7 mouse cellular contexts compared by ENCODE assay signal in the genomic region with DNA sequence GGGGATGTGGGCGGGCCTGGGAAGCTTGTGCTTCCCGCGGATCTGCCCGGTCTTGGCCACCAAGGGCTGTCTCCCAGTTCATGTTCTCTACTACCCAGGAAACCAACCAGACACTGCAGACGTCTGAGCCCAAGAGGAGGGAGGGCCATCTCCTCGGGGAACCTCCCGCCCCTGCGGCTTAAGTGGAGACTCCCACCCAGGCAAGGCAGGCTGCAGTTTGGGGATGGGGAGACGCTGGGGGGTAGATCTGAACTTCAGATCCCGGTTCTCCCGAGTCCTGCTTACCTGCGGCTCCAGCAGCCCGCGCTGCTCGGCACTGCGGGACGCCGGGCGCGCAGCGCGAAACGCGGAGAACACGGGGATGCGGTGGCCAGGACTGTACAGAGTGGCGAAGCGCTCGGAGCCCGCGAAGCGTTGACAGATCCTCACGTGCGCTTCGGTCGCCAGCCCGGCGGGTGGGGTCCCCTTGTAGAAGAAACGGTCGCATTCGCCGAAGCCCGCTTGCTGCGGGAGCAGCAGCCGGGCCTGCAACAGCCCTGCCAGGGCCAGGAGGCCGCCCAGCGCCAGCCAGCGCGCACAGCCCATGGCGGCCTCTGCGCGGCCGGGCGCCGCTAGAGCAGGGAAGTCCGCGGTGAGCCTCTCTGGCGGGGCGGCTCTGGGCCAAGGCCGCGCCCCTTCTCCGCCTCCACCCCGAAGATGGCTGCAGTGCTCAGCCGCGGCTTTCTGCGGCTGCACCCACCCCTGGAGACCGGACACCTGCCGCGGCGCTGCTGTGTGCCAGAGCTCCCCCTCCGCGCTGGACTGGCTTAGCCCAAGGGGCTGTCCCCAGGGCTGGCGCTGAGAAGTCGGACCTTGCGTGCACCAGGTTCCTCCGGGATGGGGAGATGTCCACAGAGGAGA. TPM values are rescaled to one million over a fixed set of nuclear protein-coding genes. Genes with fewer than 3 reads are reported as not detected.
DNase-seq lines count a peak whose midpoint lies in the region; ATAC-seq and TF ChIP-seq lines count a peak whose summit lies in the region.

No protein-coding gene starts in this region.

- H3K9ac ChIP-seq in embryonic facial prominence, embryonic 11.5 days (replicated peaks; ENCODE audit: low read length): peak overlapping the region; percentile 73
- peak overlapping the region; percentile 71 for H3K9ac ChIP-seq in limb, embryonic 12.5 days (replicated peaks)
- H3K9ac ChIP-seq in midbrain, embryonic 14.5 days (replicated peaks; ENCODE audit: low read length): peak overlapping the region; percentile 89

- H3K4me1 ChIP-seq in embryonic facial prominence, embryonic 11.5 days (ENCODE audit: control insufficient read depth, insufficient read depth, low read length): no peaks in the 10 kb centered on the region; the same call in 1 of the 2 replicates
- H3K4me1 ChIP-seq in kidney, adult 2 months (ENCODE audit: control insufficient read depth, insufficient read depth, low read length): peaks cover 6% of the 10 kb centered on the region; the same call in 1 of the 2 replicates
- H3K4me1 ChIP-seq in limb, embryonic 12.5 days (replicated peaks): peaks cover 16% of the 10 kb centered on the region
- H3K4me1 ChIP-seq in midbrain, embryonic 14.5 days (ENCODE audit: control insufficient read depth, insufficient read depth, low read length): 0 out of 2 replicates have a peak, but pooled peaks cover 6% of the 10 kb centered on the region

- H3K36me3 ChIP-seq in embryonic facial prominence, embryonic 11.5 days (replicated peaks; ENCODE audit: control insufficient read depth, insufficient read depth, low read depth, low read length): no peaks in the 10 kb centered on the region
- no peaks in the 10 kb centered on the region for H3K36me3 ChIP-seq in kidney, adult 2 months (ENCODE audit: control insufficient read depth, insufficient read depth, low read length)
- no peaks in the 10 kb centered on the region for H3K36me3 ChIP-seq in limb, embryonic 12.5 days
- H3K36me3 ChIP-seq in midbrain, embryonic 14.5 days (ENCODE audit: control insufficient read depth, insufficient read depth, low read length): no peaks in the 10 kb centered on the region

- no peak for TF ChIP-seq CTCF in kidney, adult 2 months (conservative IDR thresholded peaks at IDR 0.05; ENCODE audit: insufficient read depth, insufficient read length, low read depth, low read length)

- peak; percentile 94 for ATAC-seq in embryonic facial prominence, embryonic 11.5 days (replicated peaks; ENCODE audit: insufficient number of reproducible peaks, low FRiP score, low TSS enrichment, low read depth)
- peak; percentile 94 for ATAC-seq in limb, embryonic 12.5 days (ENCODE audit: insufficient number of reproducible peaks, insufficient read depth, low FRiP score, low TSS enrichment, low read depth)
- ATAC-seq in midbrain, embryonic 14.5 days (ENCODE audit: low FRiP score, low TSS enrichment): peak; percentile 91

- peak overlapping the region; percentile 70 for H3K4me3 ChIP-seq in embryonic facial prominence, embryonic 11.5 days (ENCODE audit: low read depth, low read length)
- peak overlapping the region; percentile 85 for H3K4me3 ChIP-seq in kidney, adult 2 months (ENCODE audit: insufficient read depth, low read depth, low read length)
- peak overlapping the region; percentile 69 for H3K4me3 ChIP-seq in limb, embryonic 12.5 days (replicated peaks)
- peak overlapping the region; percentile 58 for H3K4me3 ChIP-seq in midbrain, embryonic 14.5 days (replicated peaks; ENCODE audit: low read depth, low read length)

- peak overlapping the region; percentile 97 for H3K4me2 ChIP-seq in embryonic facial prominence, embryonic 11.5 days (ENCODE audit: low read depth, low read length)
- H3K4me2 ChIP-seq in limb, embryonic 12.5 days: peak overlapping the region; percentile 96
- peak overlapping the region; percentile 89 for H3K4me2 ChIP-seq in midbrain, embryonic 14.5 days (ENCODE audit: low read length)

- peak; percentile 92 for DNase-seq in adrenal gland, postnatal 14 days
- peak; percentile 82 for DNase-seq in embryonic facial prominence, embryonic 11.5 days (ENCODE audit: low spot score)
- peak; percentile 88 to 92 for DNase-seq in heart, adult 18-20 months
- DNase-seq in kidney, adult 2 months: peak; percentile 90
- DNase-seq in midbrain, embryonic 14.5 days: peak; percentile 84
- peak; percentile 82 for DNase-seq in spleen, adult 12 weeks (ENCODE audit: low spot score)

- H3K9me3 ChIP-seq in embryonic facial prominence, embryonic 11.5 days (replicated peaks; ENCODE audit: control insufficient read depth, low read length): no peaks in the 10 kb centered on the region
- no peaks in the 10 kb centered on the region for H3K9me3 ChIP-seq in limb, embryonic 12.5 days
- no peaks in the 10 kb centered on the region for H3K9me3 ChIP-seq in midbrain, embryonic 14.5 days (ENCODE audit: control insufficient read depth, low read length)

- no peaks in the 10 kb centered on the region for H3K27me3 ChIP-seq in embryonic facial prominence, embryonic 11.5 days (ENCODE audit: control insufficient read depth, insufficient read depth, low read length)
- no peaks in the 10 kb centered on the region for H3K27me3 ChIP-seq in kidney, adult 2 months (replicated peaks; ENCODE audit: control insufficient read depth, insufficient read depth, low read length)
- H3K27me3 ChIP-seq in limb, embryonic 12.5 days: peaks cover 14% of the 10 kb centered on the region; the same call in 1 of the 2 replicates
- no peaks in the 10 kb centered on the region for H3K27me3 ChIP-seq in midbrain, embryonic 14.5 days (ENCODE audit: control insufficient read depth, insufficient read depth, low read length)

- WGBS in embryonic facial prominence, embryonic 11.5 days: 0% methylated on average over 61 of the region's 76 CpGs
- under 1% methylated on average over 76 of the region's 76 CpGs for WGBS in kidney, adult 2 months
- under 1% methylated on average over 76 of the region's 76 CpGs for WGBS in limb, embryonic 12.5 days
- WGBS in midbrain, embryonic 14.5 days: under 1% methylated on average over 75 of the region's 76 CpGs

- TF ChIP-seq POLR2A in kidney, adult 2 months (IDR thresholded peaks at IDR 0.05; ENCODE audit: low read depth, low read length): no peak

- 0 out of 2 replicates have a peak overlapping the region, but pooled peaks have one; percentile 28 for H3K27ac ChIP-seq in embryonic facial prominence, embryonic 11.5 days (replicated peaks; ENCODE audit: low read depth, low read length)
- peak overlapping the region; percentile 71 for H3K27ac ChIP-seq in kidney, adult 2 months (ENCODE audit: insufficient read depth, low read depth, low read length)
- peak overlapping the region; percentile 41; the same call in 1 of the 2 replicates for H3K27ac ChIP-seq in limb, embryonic 12.5 days
- H3K27ac ChIP-seq in midbrain, embryonic 14.5 days (replicated peaks; ENCODE audit: low read depth, low read length): peak overlapping the region; percentile 87

RNA-seq across cellular contexts. Expression of a gene that starts 0.7 kb away (rescaled TPM):
- total RNA-seq in adrenal gland, postnatal 14 days (2021): 13.8 and 15.7 TPM in 2 replicates
- polyA plus RNA-seq in embryonic facial prominence, embryonic 11.5 days (2014; fragmentation: Nextera tagmentation; extraction: Ambion mirVana): 10.5 and 11.3 TPM in 2 replicates
- total RNA-seq in heart, adult 18-20 months (2021): 1 to 10 TPM; 7.1 to 8.7 TPM
- 22.1 and 51.3 TPM in 2 replicates for polyA plus RNA-seq in kidney, adult 2 months (2012; rRNA removed)
- 8.2 and 8.3 TPM in 2 replicates for polyA plus RNA-seq in limb, embryonic 12.5 days (2016; fragmentation: Nextera tagmentation; extraction: Ambion mirVana)
- 20.1 and 22.4 TPM in 2 replicates for polyA plus RNA-seq in midbrain, embryonic 14.5 days (2014; fragmentation: Nextera tagmentation; extraction: Ambion mirVana)

Comparison
In these comparisons a context has a peak if more than half of its experiments do, and no peak if none do; other contexts are left out.
1. Peak in every context shown above with its lines: DNase-seq, ATAC-seq, H3K4me3 ChIP-seq and H3K27ac ChIP-seq.
2. H3K27ac ChIP-seq: peak in every context shown above with its lines; median percentile 87 in midbrain, embryonic 14.5 days; 71 in kidney, adult 2 months; 41 in limb, embryonic 12.5 days; 28 in embryonic facial prominence, embryonic 11.5 days.